Mouse (Mus musculus): ENCODE measurements around the gene Hspb8. TPM values are rescaled to one million over a fixed set of nuclear protein-coding genes. Genes with fewer than 3 reads are reported as not detected.
"Not testable (repeated sequence)": the region's sequence is repeated elsewhere in the genome, so short reads cannot be mapped to it uniquely, and the experiment has no call there.

The Hspb8 gene
- total RNA-seq, 2 experiments from 2014 or later = 7.3 to 9.1 TPM

DNA sequence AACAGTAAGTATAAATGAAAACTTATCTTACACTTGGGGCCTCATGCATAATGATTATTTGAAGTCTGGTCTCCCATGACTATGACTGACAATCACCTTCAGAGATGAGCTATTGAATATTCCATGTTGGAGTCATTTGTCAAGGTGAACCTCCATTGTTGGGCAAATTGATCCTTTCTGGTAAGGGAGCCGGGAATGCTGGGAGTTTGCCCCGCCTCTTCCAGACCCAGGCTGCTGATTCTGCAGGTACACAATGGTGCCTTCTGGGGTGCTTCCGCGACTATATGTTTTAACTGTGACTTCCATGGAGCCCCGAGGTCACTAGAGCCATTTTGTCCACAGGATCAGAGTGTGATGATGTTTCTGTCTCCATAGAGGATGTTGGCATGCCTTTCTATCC, 26.6 kb downstream of the Hspb8 start:
- no peak for DNase-seq (ENCODE audit: low spot score in 2 of 2)

DNA sequence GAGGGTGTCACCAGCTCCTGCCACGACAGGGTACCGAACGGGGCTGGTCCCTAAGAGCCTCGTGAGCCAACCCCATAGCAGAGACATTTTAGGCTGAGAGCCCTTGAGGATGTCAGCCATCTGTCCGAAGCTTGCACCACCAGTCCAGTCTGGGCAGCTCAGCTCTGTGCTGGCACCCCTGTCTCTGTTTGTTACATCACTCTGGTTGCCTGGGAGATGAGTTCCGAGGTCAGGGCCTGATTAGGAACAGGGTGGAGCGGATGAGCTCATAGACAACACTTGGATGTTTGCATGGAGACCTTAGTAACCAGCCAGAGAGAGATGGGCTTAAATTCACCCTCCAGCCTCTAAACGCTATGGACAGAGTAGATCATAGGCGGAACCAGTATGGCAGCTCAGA, 30.1 kb downstream of the Hspb8 start:
- no peak for DNase-seq (ENCODE audit: low spot score in 2 of 2)

DNA sequence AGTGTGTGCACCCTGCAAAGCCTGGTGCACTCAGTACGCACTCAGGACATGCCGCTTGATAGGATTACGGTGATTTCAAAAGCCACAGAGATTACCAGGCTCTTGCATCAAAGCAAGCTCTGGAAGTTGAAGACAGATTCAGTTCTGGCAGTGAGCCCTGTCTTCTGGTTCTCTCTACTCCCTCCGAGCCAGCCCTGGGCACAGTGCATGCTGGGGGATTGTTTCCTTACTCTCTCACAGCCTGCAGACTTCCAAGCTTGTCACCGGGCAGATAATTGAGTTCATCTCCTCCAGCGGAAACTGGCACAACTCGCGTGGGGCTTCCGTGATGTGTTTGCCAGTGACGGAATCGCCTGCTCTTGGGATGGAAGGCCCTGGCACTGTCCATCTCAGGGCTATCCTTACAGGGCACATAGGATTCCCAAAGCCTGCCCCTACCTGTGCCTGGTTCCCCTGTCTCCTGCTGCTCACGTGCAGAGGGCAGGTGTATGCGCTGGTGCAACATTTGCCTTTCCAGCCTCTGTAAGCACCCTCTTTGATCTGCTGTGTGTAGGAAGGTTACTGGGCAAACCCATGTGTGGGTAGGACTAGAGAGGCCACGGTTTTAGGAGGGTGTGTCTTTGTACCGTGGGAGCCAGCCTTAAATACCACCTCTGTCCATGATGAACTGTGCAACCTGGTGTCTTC, 32.7 kb downstream of the Hspb8 start:
- DNase-seq (ENCODE audit: low spot score in 2 of 2) = peak; percentile 46 to 49

DNA sequence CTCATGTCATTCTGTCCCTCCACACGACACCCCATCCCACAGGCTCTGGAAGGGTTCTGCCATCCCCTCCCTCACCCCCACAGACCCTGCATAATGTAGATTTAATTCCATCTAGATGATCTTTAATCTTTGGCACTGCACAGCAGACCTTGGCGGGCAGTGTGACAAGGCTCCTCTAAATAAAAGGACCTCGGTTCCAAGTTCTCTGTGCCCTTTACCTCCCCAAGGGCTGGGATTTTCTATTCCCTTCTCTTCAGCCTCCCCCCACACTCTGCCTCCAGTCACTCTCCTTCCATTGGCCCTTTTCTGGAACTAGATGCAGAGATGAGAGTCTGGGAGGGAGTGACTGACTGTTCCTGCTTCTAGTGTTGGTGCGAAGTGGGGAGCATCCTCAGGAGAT, 33.3 kb downstream of the Hspb8 start:
- DNase-seq (ENCODE audit: low spot score in 2 of 2) = no peak

DNA sequence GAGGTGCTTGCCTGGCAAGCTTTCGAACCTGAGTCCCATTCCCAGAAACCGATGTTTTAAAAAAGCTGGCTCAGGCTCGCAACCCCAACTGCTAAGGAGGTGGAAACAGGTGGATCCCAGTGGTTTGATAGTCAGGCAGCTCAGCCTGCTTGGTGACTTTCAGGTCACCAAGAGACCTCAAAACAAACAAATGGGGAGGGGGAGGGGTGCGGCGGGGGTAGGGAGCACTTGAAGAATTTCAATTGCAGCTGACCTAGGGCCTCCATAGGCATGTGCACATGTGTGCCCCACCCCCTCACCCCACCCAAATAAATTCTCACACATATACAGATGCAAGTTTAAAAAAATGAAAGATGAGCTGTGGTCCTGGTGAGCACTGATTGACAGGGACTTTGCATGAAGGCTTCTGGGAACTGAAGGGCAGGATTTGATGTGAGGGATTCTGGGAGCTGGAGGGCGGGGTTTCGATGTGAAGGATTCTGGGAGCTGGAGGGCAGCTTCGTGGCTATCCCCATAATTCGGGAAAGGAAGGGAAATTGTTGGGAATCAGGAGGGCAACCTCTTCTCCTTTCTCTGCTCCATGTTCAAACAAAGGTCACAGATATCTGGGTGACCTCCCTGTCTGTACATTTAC, 35.2 kb downstream of the Hspb8 start:
- DNase-seq (ENCODE audit: low spot score in 2 of 2) = no peak

DNA sequence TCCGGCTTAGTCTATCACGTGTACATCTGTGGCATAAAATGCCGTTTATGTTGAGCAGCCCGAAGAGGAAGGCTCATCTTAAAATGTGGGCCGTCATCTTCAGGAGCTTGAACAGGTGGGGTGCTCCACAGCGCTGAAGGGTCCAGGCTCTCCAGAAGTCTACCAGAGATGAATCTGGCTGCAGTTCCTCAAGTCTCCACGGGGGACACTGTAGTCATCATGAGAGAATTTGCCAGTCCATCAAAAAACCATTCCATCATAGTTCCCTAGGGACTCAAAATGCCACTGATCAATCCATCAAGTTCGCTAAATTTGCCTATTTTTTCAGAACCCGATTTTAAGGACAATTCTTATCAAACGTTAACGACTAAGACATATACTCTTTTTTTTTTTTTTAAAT, 36.6 kb downstream of the Hspb8 start:
- DNase-seq (ENCODE audit: low spot score in 2 of 2) = peak; percentile 76 to 78

DNA sequence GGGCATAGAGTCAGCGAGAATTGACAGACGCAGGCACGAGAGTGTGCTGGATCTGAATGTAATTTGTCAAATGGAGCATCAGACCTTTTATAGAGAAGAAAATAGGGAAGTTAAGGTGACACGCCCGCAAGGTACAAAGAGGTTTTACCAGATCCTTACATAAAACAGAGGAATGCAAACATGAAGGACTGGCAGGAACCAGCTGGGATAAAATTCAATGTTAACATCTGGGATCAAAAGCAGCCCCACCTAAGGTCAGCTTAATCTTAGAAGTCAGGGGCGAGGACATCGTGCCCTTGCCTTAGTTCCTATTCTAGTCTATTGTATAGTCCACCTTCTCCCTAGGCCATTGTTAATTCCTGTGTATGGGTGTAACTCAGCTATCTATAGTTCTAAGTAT, 40.0 kb downstream of the Hspb8 start:
- not testable (repeated sequence) for DNase-seq (ENCODE audit: low spot score in 2 of 2)

DNA sequence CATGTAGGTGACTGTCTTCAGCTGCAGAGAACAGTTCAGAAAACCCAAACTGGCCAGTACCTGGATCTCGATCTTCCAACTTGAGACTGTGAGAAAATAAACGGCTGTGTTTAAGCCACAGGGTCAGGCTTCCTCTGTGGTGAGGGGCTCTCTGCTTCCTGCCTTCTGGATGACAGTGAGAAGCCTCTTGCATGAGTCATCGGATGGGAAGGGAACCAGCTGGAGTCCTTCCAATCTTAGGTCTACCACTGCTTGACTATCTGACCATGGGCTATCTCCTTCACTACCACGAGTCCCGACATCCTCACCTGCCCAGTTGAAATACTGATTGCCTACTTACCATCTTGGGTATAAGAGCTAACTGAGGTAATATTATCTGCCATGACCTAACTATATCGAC, 40.9 kb downstream of the Hspb8 start:
- DNase-seq (ENCODE audit: low spot score in 2 of 2) = no peak

DNA sequence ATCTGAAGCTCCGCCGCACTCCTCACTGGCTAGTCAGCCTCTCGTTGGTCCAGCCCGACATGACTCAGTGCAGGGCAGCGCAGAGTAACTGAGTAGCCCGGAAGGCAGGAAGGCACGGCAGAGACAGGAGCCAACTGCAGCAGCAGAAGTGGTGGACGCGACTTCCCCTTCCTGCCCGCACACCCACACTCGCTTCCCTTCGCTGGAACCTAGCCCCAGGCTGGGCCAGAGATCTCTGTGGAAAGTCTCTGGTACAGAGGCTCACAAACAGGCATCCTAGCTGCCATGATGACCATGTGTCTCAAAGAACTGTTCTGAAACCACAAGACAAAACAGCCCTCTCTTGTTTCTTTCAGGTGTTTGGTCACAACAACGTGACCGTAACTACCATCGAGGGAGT, 41.4 kb downstream of the Hspb8 start:
- no peak for DNase-seq (ENCODE audit: low spot score in 2 of 2)

DNA sequence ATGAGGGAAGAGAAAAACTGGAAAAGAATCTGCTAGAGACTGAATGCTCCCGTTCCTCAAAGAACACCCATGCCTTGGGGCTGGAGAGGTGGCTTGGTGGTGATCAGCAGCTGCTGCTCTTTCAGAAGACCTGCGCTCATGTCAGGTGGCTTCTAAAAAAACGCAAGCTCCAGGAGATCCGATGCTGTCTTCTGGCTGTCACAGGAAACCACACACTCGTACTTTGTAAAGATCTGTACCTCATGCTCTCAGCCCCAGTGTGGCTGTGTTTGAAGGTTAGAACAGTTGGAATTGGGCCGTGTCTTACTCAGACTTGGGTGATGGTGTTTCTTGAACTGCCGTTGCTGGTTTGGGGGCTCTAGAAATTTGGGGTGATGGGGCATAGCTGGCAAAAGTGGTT, 42.3 kb downstream of the Hspb8 start:
- no peak for DNase-seq (ENCODE audit: low spot score in 2 of 2)

DNA sequence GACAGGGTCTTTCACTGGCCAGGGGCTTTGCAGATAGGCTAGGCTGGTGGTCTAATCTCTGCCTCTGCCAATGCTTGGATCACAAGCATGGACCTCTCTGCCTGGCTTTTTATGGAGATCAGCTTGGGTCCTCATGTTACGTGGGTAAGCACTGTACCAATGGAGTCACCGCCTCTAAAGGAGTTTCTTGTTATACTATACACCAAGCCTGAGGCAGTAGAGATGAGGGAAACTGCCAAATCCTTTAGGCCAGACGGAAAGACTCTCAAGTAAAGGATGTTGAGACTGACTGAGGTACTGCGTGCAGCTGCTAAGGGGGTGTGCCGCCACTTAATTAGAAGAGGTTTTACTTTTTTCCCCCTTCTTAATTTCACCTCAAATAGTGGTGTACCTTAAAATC, 43.8 kb downstream of the Hspb8 start:
- no peak for DNase-seq (ENCODE audit: low spot score in 2 of 2)

DNA sequence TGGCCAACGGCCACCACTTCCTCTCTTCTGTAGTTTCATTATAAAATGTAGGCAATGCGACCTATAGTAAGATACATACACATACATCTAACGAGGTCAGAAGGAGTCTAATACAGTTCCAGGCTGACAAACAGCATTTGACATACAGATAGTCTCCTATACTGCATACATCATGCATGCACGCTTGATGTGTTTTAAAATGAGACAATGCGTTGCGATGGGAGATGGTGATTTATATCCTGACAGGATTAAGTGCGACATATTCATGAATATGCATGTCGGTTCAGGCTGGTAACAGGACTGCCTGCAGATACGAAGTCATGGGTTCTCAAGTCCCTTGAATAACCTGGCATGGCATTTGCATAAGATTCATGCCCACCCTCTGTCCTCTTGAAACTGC, 54.7 kb downstream of the Hspb8 start:
- DNase-seq (ENCODE audit: low spot score in 2 of 2) = no peak

DNA sequence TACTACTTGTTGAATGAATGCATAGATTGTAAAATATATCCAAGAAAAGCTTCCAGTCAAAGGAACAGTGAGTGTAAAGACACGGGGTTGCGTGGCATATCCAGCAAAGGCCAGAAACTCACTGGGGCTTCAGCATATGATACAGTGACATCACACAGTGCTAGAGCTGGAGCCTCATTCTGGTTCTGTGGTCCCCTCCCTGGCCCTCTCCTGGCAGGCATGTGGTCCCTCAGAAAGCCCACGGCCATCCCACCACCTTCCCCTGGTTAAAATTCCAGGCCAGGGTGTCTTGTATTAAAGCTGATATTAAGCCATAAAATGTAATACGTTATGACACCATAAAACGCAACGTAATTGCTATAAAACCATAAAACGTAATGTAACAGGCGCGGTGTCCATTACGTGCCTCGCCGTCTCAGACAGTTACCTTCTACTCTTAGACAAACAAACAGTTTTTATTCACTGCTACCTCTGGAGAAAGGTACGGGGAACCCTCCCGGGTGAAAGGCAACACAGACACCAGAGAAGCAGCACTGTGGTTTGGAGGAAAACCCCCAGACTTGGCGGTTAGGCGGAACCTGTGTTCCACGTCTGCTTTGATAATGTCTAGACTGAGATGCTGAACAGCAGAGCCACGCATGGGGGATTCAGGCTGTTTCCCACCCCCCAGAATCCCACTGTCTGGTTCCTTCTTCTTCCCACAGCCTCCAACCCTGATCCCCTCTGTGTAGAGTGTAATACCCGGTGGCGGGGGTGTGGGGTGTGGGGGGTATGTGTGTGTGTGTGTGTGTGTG, 55.6 kb downstream of the Hspb8 start:
- no peak for DNase-seq (ENCODE audit: low spot score in 2 of 2)

DNA sequence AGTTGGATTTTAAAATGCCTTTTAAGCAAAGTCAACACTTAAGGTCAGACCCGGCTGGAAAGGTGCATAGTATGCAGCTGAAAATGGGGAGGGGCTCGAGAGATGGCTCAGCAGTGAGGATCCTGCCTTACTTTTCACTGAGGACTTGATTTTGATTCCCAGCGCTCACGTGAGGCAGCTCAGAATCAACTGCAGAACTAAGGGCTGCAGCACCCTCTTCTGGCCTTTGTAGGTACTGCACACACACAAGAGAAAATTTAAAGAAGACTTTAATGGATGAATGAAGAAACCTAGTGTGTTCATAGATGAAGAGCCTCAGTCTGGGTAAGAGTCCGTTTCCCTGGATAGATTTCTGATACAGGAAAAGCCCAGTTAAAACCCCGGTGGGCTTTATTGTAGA, 61.3 kb downstream of the Hspb8 start:
- no peak for DNase-seq (ENCODE audit: low spot score in 2 of 2)

DNA sequence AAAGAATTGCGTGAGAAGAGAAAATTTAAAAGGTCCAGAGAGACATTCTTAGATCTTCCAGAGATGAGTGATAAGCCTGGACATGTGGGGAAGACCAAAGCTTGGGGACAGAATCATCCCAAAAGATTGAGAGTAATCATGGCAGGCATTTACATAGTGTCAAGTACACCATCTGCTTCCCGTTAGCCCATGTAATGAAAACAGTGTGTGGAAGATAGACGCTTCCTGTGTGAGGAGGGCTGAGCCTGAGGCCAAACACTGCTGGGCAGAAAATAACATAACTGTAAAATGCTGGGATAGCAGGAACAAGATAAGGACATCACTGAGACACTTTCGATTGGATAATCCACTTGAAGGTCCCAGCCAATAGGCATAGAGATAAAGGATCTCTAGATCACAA, 61.9 kb downstream of the Hspb8 start:
- DNase-seq (ENCODE audit: low spot score in 2 of 2) = no peak

Other genes with a start within 250 kb of the Hspb8 start
- 1 to 10 TPM in 1 of 2 experiments, under 1 TPM in 1; 0.37 to 1.0 TPM for gene Ccdc60, start 133.9 kb downstream of the Hspb8 start, total RNA-seq (2021)
- gene Srrm4, start 169.0 kb upstream of the Hspb8 start, total RNA-seq (2021) = 10 to 100 TPM; 38.3 to 38.8 TPM